Mouse (Mus musculus): ENCODE data around the gene Notch4.
"Not testable (repeated sequence)": the region's sequence is repeated elsewhere in the genome, so short reads cannot be mapped to it uniquely, and the experiment has no call there.

Notch4 gene

DNA sequence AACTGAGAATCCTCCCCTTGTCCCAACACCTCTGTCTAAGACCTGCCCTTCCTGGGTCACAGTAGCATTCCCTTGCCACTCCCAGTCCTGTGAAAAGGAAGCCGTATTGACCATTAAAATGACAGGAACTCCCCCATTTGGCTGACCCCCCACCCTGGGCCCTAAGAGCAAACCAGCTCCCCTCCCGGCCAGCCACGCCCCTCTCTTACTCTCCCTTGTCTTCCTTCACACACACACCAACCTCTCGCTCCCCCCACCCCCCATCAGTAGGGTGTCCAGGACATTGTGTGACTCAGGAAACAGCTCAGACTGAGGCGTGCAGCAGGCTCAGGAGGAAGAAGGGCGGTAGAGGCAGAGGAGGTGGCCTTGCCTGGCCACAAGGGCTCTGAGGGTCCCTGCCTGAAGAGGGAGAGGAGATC, at the start of gene Notch4:
Gene Notch4, plus strand, starts transcription at position 266 of the 419 bp plus-strand sequence.
- peak; percentile 93 for DNase-seq (ENCODE audit: low read depth, low spot score)

GRCm38 (mm10) chr17:34516514-34516913, 47.6 kb upstream of the Notch4 start:
- no peak for DNase-seq (ENCODE audit: low read depth, low spot score)

GRCm38 (mm10) chr17:34517252-34517651, 46.8 kb upstream of the Notch4 start, which contains the start of gene Btnl6:
Btnl6 (minus strand) TSS chr17:34517352.
- no peak for DNase-seq (ENCODE audit: low read depth, low spot score)

- no peak for DNase-seq (ENCODE audit: low read depth, low spot score)
Observed at GRCm38 (mm10) chr17:34517795-34518194, 46.3 kb upstream of the Notch4 start.

- DNase-seq (ENCODE audit: low read depth, low spot score) = not testable (repeated sequence)
Observed at GRCm38 (mm10) chr17:34518571-34518970, 45.5 kb upstream of the Notch4 start.

GRCm38 (mm10) chr17:34519001-34519400, 45.1 kb upstream of the Notch4 start:
- no peak for DNase-seq (ENCODE audit: low read depth, low spot score)

GRCm38 (mm10) chr17:34532671-34533070, 31.4 kb upstream of the Notch4 start:
- DNase-seq (ENCODE audit: low read depth, low spot score) = no peak

DNA sequence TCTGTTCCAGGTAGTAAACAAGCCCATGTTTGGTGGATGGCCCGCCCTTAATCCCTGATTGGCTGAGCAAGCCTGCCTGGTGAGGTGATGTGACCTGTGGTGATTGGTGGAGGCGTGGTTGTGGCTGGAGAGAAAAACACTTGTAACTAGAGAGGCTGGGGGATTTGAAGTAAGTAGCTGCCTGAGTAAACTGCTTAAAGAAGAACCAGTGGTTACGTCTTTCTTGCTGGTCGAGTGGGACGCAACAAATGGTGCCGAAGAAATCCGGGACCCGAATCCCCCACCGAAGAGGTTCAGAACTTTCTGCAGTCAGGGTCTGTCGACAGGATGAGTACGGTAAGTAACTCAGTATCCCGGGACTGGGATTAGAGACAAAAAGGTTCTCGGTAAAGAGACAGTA, 20.5 kb upstream of the Notch4 start:
- not testable (repeated sequence) for DNase-seq (ENCODE audit: low read depth, low spot score)

DNA sequence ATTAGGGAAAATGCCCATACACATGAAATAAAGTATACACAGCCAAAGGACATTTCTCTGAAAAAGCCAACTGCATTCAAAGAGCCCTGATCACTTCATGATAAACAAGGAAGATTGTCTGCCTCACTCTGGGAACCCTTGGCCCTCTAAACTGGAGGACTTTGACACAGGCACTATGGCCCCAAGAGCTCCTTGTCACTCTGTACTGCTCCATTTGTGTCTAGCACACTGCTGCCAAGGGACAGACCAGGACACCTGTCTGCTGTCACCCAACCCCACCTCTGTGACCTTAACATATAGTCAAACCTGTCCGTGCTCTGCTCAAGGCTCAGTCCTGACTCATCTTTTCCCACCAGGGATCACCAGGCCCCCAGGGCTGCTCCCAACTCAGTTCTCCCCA, 17.3 kb upstream of the Notch4 start:
- no peak for DNase-seq (ENCODE audit: low read depth, low spot score)

DNA sequence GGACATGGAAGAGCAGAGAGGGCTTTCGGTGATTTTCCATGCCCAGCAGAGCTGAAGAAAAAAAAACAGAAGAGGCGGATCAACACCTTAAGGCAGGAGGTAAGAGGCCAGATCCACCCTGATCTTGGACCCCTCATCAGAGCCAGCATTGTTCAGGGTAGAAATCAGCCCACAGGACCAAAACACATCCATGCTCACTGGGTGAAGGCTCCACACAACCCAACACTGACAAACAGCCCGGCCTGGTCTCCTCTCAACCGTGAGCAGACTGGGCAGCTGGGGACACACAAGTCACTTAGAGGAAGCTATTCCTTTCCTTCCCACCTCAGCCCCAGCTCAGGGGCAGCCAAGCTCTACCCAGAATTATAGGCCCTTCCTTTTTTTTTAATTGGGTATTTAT, 16.5 kb upstream of the Notch4 start:
- DNase-seq (ENCODE audit: low read depth, low spot score) = no peak

GRCm38 (mm10) chr17:34549156-34549555, 14.9 kb upstream of the Notch4 start:
- no peak for DNase-seq (ENCODE audit: low read depth, low spot score)

DNA sequence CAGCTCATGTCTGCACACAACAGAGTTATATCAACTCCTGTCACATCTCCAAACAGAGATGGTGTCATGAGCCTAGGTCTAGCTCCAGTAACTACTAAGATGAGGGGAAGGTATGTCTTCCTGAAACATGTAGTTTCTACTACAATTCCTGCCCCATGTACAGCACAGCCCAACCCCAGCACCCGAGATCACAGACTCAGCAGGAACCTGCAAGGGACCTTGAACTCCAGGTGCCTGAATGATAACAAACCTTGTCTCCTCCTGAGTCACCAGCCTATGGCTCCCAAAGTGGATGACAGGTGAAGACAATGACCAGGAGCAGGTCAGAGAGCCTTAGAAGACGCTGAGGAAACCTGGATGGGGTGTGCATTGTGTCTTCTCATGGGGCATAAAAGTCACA, 14.2 kb upstream of the Notch4 start:
- no peak for DNase-seq (ENCODE audit: low read depth, low spot score)

GRCm38 (mm10) chr17:34555483-34555882, 8.6 kb upstream of the Notch4 start:
- peak; percentile 76 for DNase-seq (ENCODE audit: low read depth, low spot score)

- DNase-seq (ENCODE audit: low read depth, low spot score) = no peak
Observed at GRCm38 (mm10) chr17:34556406-34556805, 7.7 kb upstream of the Notch4 start.

GRCm38 (mm10) chr17:34557411-34557810, 6.7 kb upstream of the Notch4 start:
- no peak for DNase-seq (ENCODE audit: low read depth, low spot score)

DNA sequence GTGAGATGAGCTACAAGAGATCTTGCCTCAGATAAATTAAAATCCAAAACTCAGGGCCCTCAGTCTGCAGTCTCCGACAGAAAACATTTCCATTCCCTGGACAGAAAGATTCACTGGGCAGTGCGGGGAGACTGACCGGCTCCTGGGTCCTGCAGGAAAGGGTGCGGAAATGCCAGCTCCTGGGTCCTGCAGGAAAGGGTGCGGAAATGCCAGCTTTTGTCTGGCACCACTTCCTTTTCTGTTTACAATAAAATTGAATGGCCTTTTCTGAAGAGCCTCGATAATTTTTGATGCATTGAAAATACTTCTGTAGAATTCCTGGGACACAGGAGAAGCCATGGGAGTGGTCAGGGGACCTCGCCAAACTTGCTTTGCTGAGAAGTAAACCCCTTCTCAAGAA, 5.0 kb upstream of the Notch4 start:
- no peak for DNase-seq (ENCODE audit: low read depth, low spot score)

DNA sequence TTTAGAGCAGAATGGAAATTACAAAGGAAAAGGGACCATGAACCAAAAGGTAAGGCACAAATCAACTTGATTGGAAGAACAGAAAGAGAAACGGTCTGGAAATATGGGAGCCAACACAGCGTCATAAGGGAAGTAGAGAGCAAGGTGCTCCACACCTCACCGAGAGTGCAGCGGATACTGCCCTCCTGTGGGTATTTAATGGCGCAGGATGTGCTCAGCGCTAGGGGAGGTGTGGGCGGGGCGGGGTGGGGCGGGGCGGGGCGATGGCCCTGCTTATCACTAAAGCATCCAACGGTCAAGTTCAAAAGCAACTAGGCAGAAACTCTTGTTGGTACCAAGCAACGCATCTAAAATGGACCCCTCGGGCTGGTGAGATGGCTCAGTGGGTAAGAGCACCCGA, 4.2 kb upstream of the Notch4 start:
- peak; percentile 74 for DNase-seq (ENCODE audit: low read depth, low spot score)

- peak; percentile 30 for DNase-seq (ENCODE audit: low read depth, low spot score)
Observed at GRCm38 (mm10) chr17:34560438-34560837, 3.6 kb upstream of the Notch4 start.

- DNase-seq (ENCODE audit: low read depth, low spot score) = peak; percentile 48
Observed at GRCm38 (mm10) chr17:34561200-34561599, 2.9 kb upstream of the Notch4 start.

DNA sequence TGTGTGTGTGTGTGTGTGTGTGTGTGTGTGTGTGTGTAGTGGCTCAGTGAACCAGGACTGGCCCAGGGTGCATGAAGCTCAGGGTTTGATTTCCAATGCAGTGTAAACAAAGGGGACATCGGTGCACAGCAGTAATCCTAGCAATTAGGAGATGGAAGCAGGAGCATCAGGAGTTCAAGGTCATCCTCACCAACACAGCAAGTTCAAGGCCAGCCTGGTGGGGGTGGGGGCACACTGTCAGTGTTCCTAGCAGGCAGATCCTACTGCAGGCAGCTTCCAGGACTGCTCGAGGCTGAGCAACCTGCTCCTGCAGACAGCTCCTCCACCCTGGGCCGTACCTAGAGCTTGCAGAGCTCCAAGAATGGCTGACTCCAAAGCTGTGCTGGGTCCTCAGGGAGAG, 1.5 kb upstream of the Notch4 start:
- DNase-seq (ENCODE audit: low read depth, low spot score) = peak; percentile 75

GRCm38 (mm10) chr17:34563354-34563753, 714 bp upstream of the Notch4 start:
- no peak for DNase-seq (ENCODE audit: low read depth, low spot score)

DNA sequence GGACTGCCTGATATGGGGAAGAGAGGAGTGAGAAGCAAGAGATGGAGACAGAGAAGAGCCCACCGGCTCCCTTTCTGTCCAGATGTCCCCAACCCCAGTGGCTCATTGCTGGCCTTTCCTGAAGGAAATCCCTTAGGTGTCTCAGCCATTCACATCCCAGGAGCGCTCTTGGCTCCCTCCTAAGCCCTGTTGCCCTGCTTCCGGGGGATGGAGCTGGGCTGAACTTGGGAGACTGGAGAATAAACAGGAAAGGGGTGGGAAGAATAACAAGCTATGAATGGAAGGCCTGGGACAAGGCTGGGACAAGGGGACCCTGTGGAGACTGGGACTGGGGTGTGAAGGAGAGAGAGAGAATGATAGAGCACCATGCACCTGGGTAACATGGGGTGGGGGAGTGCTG, 728 bp downstream of the Notch4 start:
- no peak for DNase-seq (ENCODE audit: low read depth, low spot score)

GRCm38 (mm10) chr17:34567311-34567710, 3.2 kb downstream of the Notch4 start:
- no peak for DNase-seq (ENCODE audit: low read depth, low spot score)

DNA sequence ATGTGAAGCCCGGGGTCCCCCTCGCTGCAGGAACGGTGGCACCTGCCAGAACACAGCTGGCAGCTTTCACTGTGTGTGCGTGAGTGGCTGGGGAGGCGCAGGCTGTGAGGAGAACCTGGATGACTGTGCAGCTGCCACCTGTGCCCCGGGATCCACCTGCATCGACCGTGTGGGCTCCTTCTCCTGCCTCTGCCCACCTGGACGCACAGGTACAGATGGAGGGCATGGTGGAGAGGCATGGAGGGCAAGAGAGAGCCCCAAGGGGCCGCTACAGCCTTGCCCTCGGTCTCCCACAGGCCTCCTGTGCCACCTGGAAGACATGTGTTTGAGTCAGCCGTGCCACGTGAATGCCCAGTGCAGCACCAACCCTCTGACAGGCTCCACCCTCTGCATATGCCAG, 4.4 kb downstream of the Notch4 start:
- DNase-seq (ENCODE audit: low read depth, low spot score) = no peak

Data from ZHBTc4 (cell line).